Mouse (Mus musculus) CH12.LX (cell line): ENCODE results near the gene Gas2.

Experiments used
- CTCF ChIP-seq, 2 experiments: IDR thresholded peaks in 1 of 2; conservative IDR thresholded peaks in 1 of 2; 2 replicates each; pipeline ENCODE4 v1.5.1; 2011 to 2012; ENCODE audit warnings: low read depth in 2 of 2, low read length in 2 of 2, improper control_type of control experiment in 1 of 2, inconsistent platforms in 1 of 2, mild to moderate bottlenecking in 1 of 2, moderate library complexity in 1 of 2
- MXI1 ChIP-seq: IDR thresholded peaks from 2 replicates; pipeline ENCODE4 v1.6.1; 2011; ENCODE audit warnings: mild to moderate bottlenecking, low read depth, low read length, improper control_type of control experiment
- UBTF ChIP-seq: IDR thresholded peaks from 2 replicates; pipeline ENCODE4 v1.6.1; 2012; ENCODE audit warnings: low read depth, mild to moderate bottlenecking, inconsistent platforms, low read length, improper control_type of control experiment, moderate library complexity

DNA sequence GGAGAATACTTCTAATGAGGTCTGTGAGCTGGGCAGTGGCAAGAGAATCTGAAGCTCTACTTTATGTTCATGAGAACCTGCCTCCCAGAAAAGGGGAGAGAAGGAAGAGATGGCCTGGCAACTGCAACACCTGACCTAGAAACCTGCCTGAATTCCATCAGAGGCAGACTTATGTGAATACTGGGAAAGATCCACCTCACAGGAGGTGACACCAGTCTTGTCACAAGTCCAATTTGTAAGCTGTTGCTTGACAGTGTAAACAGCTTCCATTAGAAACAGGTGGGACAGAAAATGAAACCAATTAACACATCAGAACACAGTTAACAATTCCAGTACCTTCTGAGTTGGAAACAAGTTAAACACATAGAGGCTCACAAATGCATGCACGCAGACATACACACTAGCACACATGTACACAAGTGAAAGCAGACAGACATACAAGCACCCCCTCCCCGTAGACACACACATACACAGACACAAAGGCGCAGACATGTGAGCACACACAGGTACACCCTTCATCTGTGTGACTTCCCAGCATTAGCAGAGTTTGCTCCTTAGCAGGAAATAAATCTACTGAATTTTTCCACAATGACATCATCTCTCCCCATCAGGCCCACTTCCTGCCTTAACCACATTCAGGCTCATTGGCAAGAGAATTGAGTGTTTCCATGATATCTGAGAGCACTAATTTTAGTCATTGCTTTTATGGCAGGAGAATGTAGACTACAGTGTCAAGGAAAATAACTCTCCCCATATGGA is 51.7 kb downstream of the Gas2 start:
- no peak for TF ChIP-seq MXI1
- TF ChIP-seq CTCF (conservative IDR thresholded peaks at IDR 0.05 in 1 of 2, IDR thresholded peaks at IDR 0.05 in 1 of 2; ENCODE audit: low read depth in 2 of 2, low read length in 2 of 2) = no peak
- no peak for TF ChIP-seq UBTF
